Mouse (Mus musculus) natural killer cell, adult 2 months (primary cell): ENCODE measurements around the gene Baz2a.
"Not testable (repeated sequence)": the region's sequence is repeated elsewhere in the genome, so short reads cannot be mapped to it uniquely, and the experiment has no call there.

Experiments used
- DNase-seq, 2 experiments: peaks; one replicate each; pipeline ENCODE4 v3.0.0; 2022; ENCODE audit warnings: low spot score in 2 of 2

The Baz2a gene

GRCm38 (mm10) chr10:128111227-128111626 lies 19.9 kb downstream of the Baz2a start:
- no peak for DNase-seq

GRCm38 (mm10) chr10:128123833-128124232 lies 32.5 kb downstream of the Baz2a start:
- DNase-seq = no peak

GRCm38 (mm10) chr10:128124831-128125230 lies 33.5 kb downstream of the Baz2a start:
- no peak for DNase-seq

GRCm38 (mm10) chr10:128125951-128126350 lies 34.6 kb downstream of the Baz2a start:
- DNase-seq = no peak

- no peak for DNase-seq
Observed at GRCm38 (mm10) chr10:128127497-128127896, 36.1 kb downstream of the Baz2a start.

GRCm38 (mm10) chr10:128128143-128128542 lies 36.8 kb downstream of the Baz2a start:
- DNase-seq = no peak

- no peak for DNase-seq
Observed at GRCm38 (mm10) chr10:128131297-128131696, 39.9 kb downstream of the Baz2a start.

- DNase-seq = no peak
Observed at GRCm38 (mm10) chr10:128131812-128132211, 40.4 kb downstream of the Baz2a start.

GRCm38 (mm10) chr10:128133650-128134332 lies 42.4 kb downstream of the Baz2a start:
- no peak for DNase-seq

- no peak for DNase-seq
Observed at GRCm38 (mm10) chr10:128135374-128135773, 44.0 kb downstream of the Baz2a start.

GRCm38 (mm10) chr10:128140236-128140952 lies 49.0 kb downstream of the Baz2a start:
- peak; percentile 44 to 65 for DNase-seq

GRCm38 (mm10) chr10:128142165-128142564 lies 50.8 kb downstream of the Baz2a start:
- DNase-seq = no peak

GRCm38 (mm10) chr10:128143659-128144058 lies 52.3 kb downstream of the Baz2a start:
- DNase-seq = no peak

- no peak for DNase-seq
Observed at GRCm38 (mm10) chr10:128144961-128145360, 53.6 kb downstream of the Baz2a start.

- no peak for DNase-seq
Observed at GRCm38 (mm10) chr10:128148789-128149365, 57.5 kb downstream of the Baz2a start.

- DNase-seq = no peak
Observed at GRCm38 (mm10) chr10:128149592-128149991, 58.2 kb downstream of the Baz2a start.

GRCm38 (mm10) chr10:128150941-128151340 lies 59.6 kb downstream of the Baz2a start:
- no peak for DNase-seq

GRCm38 (mm10) chr10:128153978-128154377 lies 62.6 kb downstream of the Baz2a start:
- DNase-seq = no peak

- not testable (repeated sequence) for DNase-seq
Observed at GRCm38 (mm10) chr10:128165726-128166125, 74.3 kb downstream of the Baz2a start.

GRCm38 (mm10) chr10:128167091-128167490 lies 75.7 kb downstream of the Baz2a start:
- DNase-seq = no peak

- DNase-seq = not testable (repeated sequence)
Observed at GRCm38 (mm10) chr10:128171348-128171747, 80.0 kb downstream of the Baz2a start.

GRCm38 (mm10) chr10:128175302-128175701 lies 83.9 kb downstream of the Baz2a start:
- no peak for DNase-seq
